Mouse (Mus musculus): ENCODE measurements around the gene Ranbp3.

Ranbp3 gene

GRCm38 (mm10) chr17:56673647-56674416, 738 bp downstream of the Ranbp3 start:
- DNase-seq (ENCODE audit: low read depth, low spot score): no peak

GRCm38 (mm10) chr17:56681791-56682190, 8.7 kb downstream of the Ranbp3 start:
- DNase-seq (ENCODE audit: low read depth, low spot score): no peak

- DNase-seq (ENCODE audit: low read depth, low spot score): no peak
Measured at GRCm38 (mm10) chr17:56682880-56683279, 9.8 kb downstream of the Ranbp3 start.

GRCm38 (mm10) chr17:56683546-56684140, 10.5 kb downstream of the Ranbp3 start:
- DNase-seq (ENCODE audit: low read depth, low spot score): no peak

DNA sequence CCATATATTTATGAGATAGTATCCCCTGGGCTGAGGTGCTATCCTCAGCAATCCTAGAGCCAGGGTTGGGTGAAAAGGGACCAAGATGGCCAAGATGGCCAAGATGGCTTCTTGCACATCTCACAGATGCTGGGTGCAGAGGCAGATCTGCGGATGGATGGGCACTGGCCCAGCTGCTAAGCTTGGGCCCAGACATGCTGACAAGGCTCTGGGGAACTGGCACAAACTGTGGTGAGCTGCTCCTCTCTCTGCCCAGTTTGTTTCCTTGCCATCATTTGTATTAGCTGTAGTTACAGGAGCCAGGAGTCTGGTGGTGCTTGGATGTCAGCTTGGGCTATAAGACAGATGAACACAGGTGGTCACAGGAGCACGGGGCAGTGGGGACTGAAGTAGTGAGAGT, 11.6 kb downstream of the Ranbp3 start:
- no peak for DNase-seq (ENCODE audit: low read depth, low spot score)

GRCm38 (mm10) chr17:56686801-56687200, 13.7 kb downstream of the Ranbp3 start:
- DNase-seq (ENCODE audit: low read depth, low spot score): no peak

DNA sequence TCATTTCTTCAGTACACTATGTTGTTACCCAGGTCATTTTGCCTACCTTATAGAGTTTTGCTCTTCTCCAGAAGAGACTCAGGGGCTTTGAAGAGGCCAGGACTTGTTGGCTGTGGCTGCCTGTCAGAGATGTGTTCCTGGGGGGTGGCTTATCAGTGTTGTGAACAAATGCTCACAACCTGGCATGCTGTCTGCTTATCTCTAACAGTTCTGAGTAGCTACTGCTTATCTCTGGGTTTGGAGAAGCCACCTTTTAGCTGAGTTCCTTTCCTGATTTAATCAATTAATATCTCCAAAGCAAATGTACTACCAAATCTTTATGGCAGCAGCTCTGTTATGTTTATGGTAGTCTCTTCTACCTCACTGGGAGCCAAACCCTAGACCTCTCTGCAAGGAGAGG, 15.0 kb downstream of the Ranbp3 start:
- DNase-seq (ENCODE audit: low read depth, low spot score): no peak

DNA sequence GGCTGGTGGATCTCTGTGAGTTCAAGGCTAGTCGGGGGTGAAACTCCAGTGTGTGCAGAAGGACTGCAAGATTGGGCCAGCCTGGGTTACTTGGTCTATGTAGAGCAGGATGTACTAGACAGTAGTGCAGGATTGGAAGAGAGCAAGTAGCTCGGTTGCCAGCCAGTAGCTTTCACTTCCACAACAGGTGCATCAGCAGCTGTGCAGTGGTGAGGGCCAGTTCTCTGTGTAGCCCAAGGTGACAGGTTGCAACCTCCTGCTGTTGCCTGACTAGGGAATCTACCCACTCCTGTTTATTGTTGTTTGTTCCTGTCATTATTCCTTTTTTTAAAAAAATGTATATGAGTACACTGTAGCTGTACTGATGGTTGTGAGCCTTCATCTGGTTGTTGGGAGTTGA, 15.6 kb downstream of the Ranbp3 start:
- DNase-seq (ENCODE audit: low read depth, low spot score): no peak

- no peak for DNase-seq (ENCODE audit: low read depth, low spot score)
Measured at GRCm38 (mm10) chr17:56693395-56693794, 20.3 kb downstream of the Ranbp3 start.

GRCm38 (mm10) chr17:56693851-56694310, 20.8 kb downstream of the Ranbp3 start:
- DNase-seq (ENCODE audit: low read depth, low spot score): no peak

GRCm38 (mm10) chr17:56700451-56700850, 27.4 kb downstream of the Ranbp3 start:
- no peak for DNase-seq (ENCODE audit: low read depth, low spot score)

GRCm38 (mm10) chr17:56703038-56703437, 29.9 kb downstream of the Ranbp3 start:
- DNase-seq (ENCODE audit: low read depth, low spot score): no peak

DNA sequence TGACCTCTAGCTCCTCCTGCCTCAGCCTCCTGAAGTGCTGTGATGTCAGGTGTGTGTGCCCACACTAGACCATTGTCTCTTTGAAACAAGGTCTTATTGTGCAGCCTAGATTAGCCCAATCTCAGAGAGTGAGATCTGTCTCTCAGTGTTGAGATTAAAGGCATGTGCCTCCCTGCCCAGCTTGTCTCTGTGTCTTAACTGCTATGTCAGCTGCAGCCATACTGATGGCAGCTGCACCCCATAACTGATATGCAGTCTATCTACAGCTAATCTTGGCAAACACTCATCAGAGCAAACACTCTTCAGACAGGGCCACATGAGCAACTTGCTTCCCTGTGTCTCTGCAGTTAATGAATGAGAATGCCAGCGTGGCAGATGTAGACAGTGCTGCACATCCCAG, 33.4 kb downstream of the Ranbp3 start:
- no peak for DNase-seq (ENCODE audit: low read depth, low spot score)

GRCm38 (mm10) chr17:56708692-56709091, 35.6 kb downstream of the Ranbp3 start:
- no peak for DNase-seq (ENCODE audit: low read depth, low spot score)

DNA sequence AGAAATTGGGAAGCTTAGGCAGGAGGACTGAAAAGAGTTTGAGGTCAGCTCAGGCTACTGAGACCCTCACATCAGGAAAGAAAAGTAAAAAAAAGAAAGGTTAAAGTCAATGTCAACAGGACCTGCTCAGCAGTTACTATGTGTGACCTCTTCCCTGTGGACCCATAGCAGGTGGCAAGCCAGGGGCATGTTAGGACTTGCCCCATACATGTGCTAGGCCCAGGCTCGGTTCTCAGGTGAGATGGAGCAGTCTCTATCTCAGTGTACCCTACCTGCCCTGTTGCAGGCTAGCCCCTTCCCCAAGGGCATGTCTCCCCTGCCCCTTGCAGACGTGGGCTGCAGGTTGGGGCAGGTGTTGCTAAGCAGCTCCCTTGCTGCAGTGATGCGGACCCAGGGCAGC, 36.6 kb downstream of the Ranbp3 start:
- DNase-seq (ENCODE audit: low read depth, low spot score): no peak

DNA sequence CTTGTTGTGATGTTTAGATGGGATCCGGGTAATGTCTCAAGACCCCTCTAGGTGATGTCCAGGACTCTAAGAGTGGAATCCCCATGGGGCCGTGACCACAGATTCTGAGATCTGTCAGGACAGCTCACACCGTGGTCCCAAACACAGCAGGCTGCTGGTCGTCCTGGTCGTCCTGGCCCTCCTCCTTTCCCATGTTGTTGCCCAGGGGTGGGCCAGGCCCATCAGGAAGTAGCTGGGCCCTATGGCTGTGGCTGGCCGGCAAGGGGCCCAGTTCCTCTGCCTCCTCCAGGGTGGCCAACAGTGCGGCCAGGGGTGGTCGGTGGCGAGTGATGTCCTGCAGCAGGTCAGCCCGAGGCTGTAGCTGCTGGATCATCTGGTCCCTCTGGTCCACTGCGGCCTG, 42.3 kb downstream of the Ranbp3 start:
- DNase-seq (ENCODE audit: low read depth, low spot score): no peak

GRCm38 (mm10) chr17:56715914-56716654, 43.0 kb downstream of the Ranbp3 start:
- peak; percentile 19 for DNase-seq (ENCODE audit: low read depth, low spot score)

- DNase-seq (ENCODE audit: low read depth, low spot score): peak; percentile 99
Measured at GRCm38 (mm10) chr17:56716655-56717362, 43.7 kb downstream of the Ranbp3 start.

DNA sequence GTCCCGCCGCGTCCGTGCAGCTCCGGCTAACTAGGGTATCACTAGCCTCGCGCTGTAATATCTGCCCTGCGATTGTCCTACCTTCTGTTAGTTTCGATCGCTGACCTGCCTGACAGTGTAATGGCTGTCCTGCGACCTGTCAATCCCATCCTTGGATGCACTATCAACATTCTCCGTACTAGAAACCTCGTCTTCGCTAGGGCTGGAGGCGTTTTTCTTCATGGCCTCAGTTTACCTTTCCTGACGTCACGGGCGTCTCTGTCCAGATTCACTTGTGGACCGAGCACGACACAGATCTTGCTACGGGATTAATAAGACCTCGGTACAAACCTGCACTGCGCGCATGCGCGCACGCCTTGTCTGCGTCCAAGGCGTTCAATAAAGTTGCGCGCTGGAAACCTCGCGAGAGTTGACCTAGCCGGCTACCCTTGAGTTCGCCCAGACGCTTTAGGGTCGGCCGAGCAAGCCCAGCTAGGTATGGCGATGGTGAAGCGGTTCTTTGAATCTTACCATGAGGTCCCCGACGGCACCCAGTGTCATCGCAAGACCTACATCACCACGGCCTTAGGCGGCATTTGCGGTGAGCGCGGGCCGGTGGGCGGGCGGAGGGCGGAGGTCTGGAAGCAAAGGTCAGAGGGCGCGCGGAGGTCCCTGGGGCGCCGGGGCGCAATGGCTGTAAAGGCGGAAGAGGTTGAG, 44.4 kb downstream of the Ranbp3 start, which contains the start of the genes Ndufa11 and Vmac:
TSS of gene Ndufa11 (plus strand) at position 405 of the 696 bp plus-strand sequence.
TSS of gene Vmac (minus strand) at position 660 of the 696 bp plus-strand sequence.
- peak; percentile 97 for DNase-seq (ENCODE audit: low read depth, low spot score)

DNA sequence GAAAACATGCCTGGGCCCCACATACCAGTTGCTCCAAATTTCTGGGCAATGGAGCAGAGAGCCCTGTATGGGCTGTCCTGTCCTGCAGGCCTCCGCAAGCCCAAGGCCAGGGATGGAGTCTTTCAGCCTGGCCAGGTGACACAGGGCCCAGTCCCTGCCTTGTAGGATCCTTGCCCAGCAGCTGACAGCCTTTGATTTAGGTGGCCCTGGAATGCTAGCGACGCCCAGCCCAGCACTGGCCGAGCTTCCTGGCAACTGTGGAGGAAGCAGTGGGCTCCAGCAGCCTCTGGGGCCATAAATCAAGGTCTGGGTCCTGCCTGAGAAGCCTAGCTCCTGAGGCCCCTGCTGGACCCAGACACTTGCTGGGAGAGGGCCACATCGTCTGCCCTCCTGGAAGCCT, 49.3 kb downstream of the Ranbp3 start:
- no peak for DNase-seq (ENCODE audit: low read depth, low spot score)
